8 mouse cellular contexts compared by ENCODE assay signal in genomic region chr11:74926388-74927005, GRCm38 (mm10). TPM values are rescaled to one million over a fixed set of nuclear protein-coding genes. Genes with fewer than 3 reads are reported as not detected.
A peak's percentile ranks its signal among the peaks of the same experiment; 100 is the strongest.
DNase-seq lines count a peak whose midpoint lies in the region; ATAC-seq and TF ChIP-seq lines count a peak whose summit lies in the region.

No protein-coding gene starts in this region.

- no peak for TF ChIP-seq POLR2A in ES-Bruce4 (IDR thresholded peaks at IDR 0.05; ENCODE audit: insufficient read depth, low read length)

- peak overlapping the region; percentile 52 for H3K27ac ChIP-seq in ES-Bruce4 (ENCODE audit: insufficient read depth, low read length)
- H3K27ac ChIP-seq in embryonic facial prominence, embryonic 14.5 days (replicated peaks; ENCODE audit: low read depth, low read length): peak overlapping the region; percentile 98
- peak overlapping the region; percentile 98 for H3K27ac ChIP-seq in limb, embryonic 12.5 days
- peak overlapping the region; percentile 97 for H3K27ac ChIP-seq in midbrain, embryonic 15.5 days

- TF ChIP-seq CTCF in ES-Bruce4 (IDR thresholded peaks at IDR 0.05; ENCODE audit: low read depth, low read length): no peak

- no peaks in the 10 kb centered on the region for H3K4me1 ChIP-seq in ES-Bruce4 (ENCODE audit: control insufficient read depth, insufficient read depth, low read length)
- peaks cover 17% of the 10 kb centered on the region for H3K4me1 ChIP-seq in embryonic facial prominence, embryonic 14.5 days (ENCODE audit: control insufficient read depth, insufficient read depth, low read length)
- H3K4me1 ChIP-seq in limb, embryonic 12.5 days (replicated peaks): peaks cover 18% of the 10 kb centered on the region
- H3K4me1 ChIP-seq in midbrain, embryonic 15.5 days: peaks cover 25% of the 10 kb centered on the region

- no peaks in the 10 kb centered on the region for H3K27me3 ChIP-seq in ES-Bruce4 (ENCODE audit: control insufficient read depth, insufficient read depth, low read length, poor library complexity, severe bottlenecking)
- H3K27me3 ChIP-seq in embryonic facial prominence, embryonic 14.5 days (replicated peaks; ENCODE audit: control insufficient read depth, insufficient read depth, low read length): no peaks in the 10 kb centered on the region
- no peaks in the 10 kb centered on the region for H3K27me3 ChIP-seq in limb, embryonic 12.5 days
- H3K27me3 ChIP-seq in midbrain, embryonic 15.5 days (replicated peaks): no peaks in the 10 kb centered on the region

- H3K4me3 ChIP-seq in ES-Bruce4 (ENCODE audit: low read depth, low read length): peak overlapping the region; percentile 79
- H3K4me3 ChIP-seq in embryonic facial prominence, embryonic 14.5 days (ENCODE audit: low read depth, low read length): peak overlapping the region; percentile 99
- peak overlapping the region; percentile 92 for H3K4me3 ChIP-seq in limb, embryonic 12.5 days (replicated peaks)
- H3K4me3 ChIP-seq in midbrain, embryonic 15.5 days: peak overlapping the region; percentile 76

- H3K9me3 ChIP-seq in ES-Bruce4 (replicated peaks; ENCODE audit: control insufficient read depth, insufficient read depth, low read length, poor library complexity, severe bottlenecking): no peaks in the 10 kb centered on the region
- no peaks in the 10 kb centered on the region for H3K9me3 ChIP-seq in embryonic facial prominence, embryonic 14.5 days (ENCODE audit: control insufficient read depth, low read length)
- no peaks in the 10 kb centered on the region for H3K9me3 ChIP-seq in limb, embryonic 12.5 days
- H3K9me3 ChIP-seq in midbrain, embryonic 15.5 days: no peaks in the 10 kb centered on the region

- peak; percentile 92 for DNase-seq in 416B (ENCODE audit: low read depth)
- peak; percentile 44 for DNase-seq in embryonic facial prominence, embryonic 14.5 days (ENCODE audit: low spot score)
- DNase-seq in heart, postnatal 4 days: peak; percentile 58
- DNase-seq in frontal cortex, postnatal 14 days (ENCODE audit: low spot score in 2 of 2): no peak
- DNase-seq in left cerebral cortex, adult 11 months (ENCODE audit: low spot score): no peak

- TF ChIP-seq EP300 in ES-Bruce4 (IDR thresholded peaks at IDR 0.05; ENCODE audit: insufficient read depth, low read depth, low read length): no peak

- ATAC-seq in embryonic facial prominence, embryonic 14.5 days (ENCODE audit: low read depth): peak; percentile 2; the same call in 1 of the 2 replicates
- no peak for ATAC-seq in limb, embryonic 12.5 days (ENCODE audit: insufficient number of reproducible peaks, insufficient read depth, low FRiP score, low TSS enrichment, low read depth)
- ATAC-seq in midbrain, embryonic 15.5 days (replicated peaks): peak; percentile 24; the same call in 1 of the 2 replicates

- peak overlapping the region; percentile 75 for H3K9ac ChIP-seq in ES-Bruce4 (ENCODE audit: low read depth, poor library complexity, severe bottlenecking)
- H3K9ac ChIP-seq in embryonic facial prominence, embryonic 14.5 days (ENCODE audit: low read depth, low read length): peak overlapping the region; percentile 95
- peak overlapping the region; percentile 90 for H3K9ac ChIP-seq in limb, embryonic 12.5 days (replicated peaks)
- H3K9ac ChIP-seq in midbrain, embryonic 15.5 days: peak overlapping the region; percentile 84

- WGBS in embryonic facial prominence, embryonic 14.5 days: 7% methylated on average over 11 of the region's 11 CpGs
- 7% methylated on average over 11 of the region's 11 CpGs for WGBS in limb, embryonic 12.5 days
- 6% methylated on average over 11 of the region's 11 CpGs for WGBS in midbrain, embryonic 15.5 days

- no peaks in the 10 kb centered on the region for H3K36me3 ChIP-seq in ES-Bruce4 (ENCODE audit: control insufficient read depth, insufficient read depth, low read length, poor library complexity, severe bottlenecking)
- H3K36me3 ChIP-seq in embryonic facial prominence, embryonic 14.5 days (ENCODE audit: control insufficient read depth, insufficient read depth, low read length): peaks cover 15% of the 10 kb centered on the region
- H3K36me3 ChIP-seq in limb, embryonic 12.5 days: peaks cover 20% of the 10 kb centered on the region
- no peaks in the 10 kb centered on the region for H3K36me3 ChIP-seq in midbrain, embryonic 15.5 days (replicated peaks)

- peak overlapping the region; percentile 74 for H3K4me2 ChIP-seq in embryonic facial prominence, embryonic 14.5 days (ENCODE audit: low read depth, low read length)
- H3K4me2 ChIP-seq in limb, embryonic 12.5 days: peak overlapping the region; percentile 71
- peak overlapping the region; percentile 58 for H3K4me2 ChIP-seq in midbrain, embryonic 15.5 days

RNA-seq across cellular contexts. Expression of gene Srr, which starts 0.7 kb away (rescaled TPM):
- polyA plus RNA-seq in ES-Bruce4 (2011; ENCODE audit: insufficient read depth, insufficient read length, low read depth, missing spikeins): 12.7 and 13.6 TPM in 2 replicates
- polyA plus RNA-seq in embryonic facial prominence, embryonic 14.5 days (2014; fragmentation: Nextera tagmentation; extraction: Ambion mirVana): 30.4 and 36.3 TPM in 2 replicates
- total RNA-seq in heart, postnatal 4 days (2021): 10 to 100 TPM; 29.4 to 30.4 TPM
- polyA plus RNA-seq in limb, embryonic 12.5 days (2016; fragmentation: Nextera tagmentation; extraction: Ambion mirVana): 23.7 and 24.5 TPM in 2 replicates
- 38.6 and 40.4 TPM in 2 replicates for polyA plus RNA-seq in midbrain, embryonic 15.5 days (2015; fragmentation: Nextera tagmentation; extraction: Ambion mirVana)

RNA-seq across cellular contexts. Expression of gene Smg6, which starts 0.9 kb away (rescaled TPM):
- polyA plus RNA-seq in ES-Bruce4 (2011; ENCODE audit: insufficient read depth, insufficient read length, low read depth, missing spikeins): 25.3 and 27.0 TPM in 2 replicates
- polyA plus RNA-seq in embryonic facial prominence, embryonic 14.5 days (2014; fragmentation: Nextera tagmentation; extraction: Ambion mirVana): 12.8 and 13.6 TPM in 2 replicates
- total RNA-seq in heart, postnatal 4 days (2021): 10 to 100 TPM; 25.6 to 25.7 TPM
- 22.4 and 22.7 TPM in 2 replicates for polyA plus RNA-seq in limb, embryonic 12.5 days (2016; fragmentation: Nextera tagmentation; extraction: Ambion mirVana)
- polyA plus RNA-seq in midbrain, embryonic 15.5 days (2015; fragmentation: Nextera tagmentation; extraction: Ambion mirVana): 16.0 and 17.1 TPM in 2 replicates

RNA-seq across cellular contexts. Expression of gene Tsr1, which starts 28.6 kb away (rescaled TPM):
- polyA plus RNA-seq in ES-Bruce4 (2011; ENCODE audit: insufficient read depth, insufficient read length, low read depth, missing spikeins): 100 and 105 TPM in 2 replicates
- polyA plus RNA-seq in embryonic facial prominence, embryonic 14.5 days (2014; fragmentation: Nextera tagmentation; extraction: Ambion mirVana): 48.1 and 49.5 TPM in 2 replicates
- total RNA-seq in heart, postnatal 4 days (2021): 10 to 100 TPM; 20.0 to 22.6 TPM
- 45.2 and 46.5 TPM in 2 replicates for polyA plus RNA-seq in limb, embryonic 12.5 days (2016; fragmentation: Nextera tagmentation; extraction: Ambion mirVana)
- 26.3 and 28.6 TPM in 2 replicates for polyA plus RNA-seq in midbrain, embryonic 15.5 days (2015; fragmentation: Nextera tagmentation; extraction: Ambion mirVana)

RNA-seq across cellular contexts. Expression of gene Sgsm2, which starts 29.6 kb away (rescaled TPM):
- 17.4 and 21.2 TPM in 2 replicates for polyA plus RNA-seq in ES-Bruce4 (2011; ENCODE audit: insufficient read depth, insufficient read length, low read depth, missing spikeins)
- polyA plus RNA-seq in embryonic facial prominence, embryonic 14.5 days (2014; fragmentation: Nextera tagmentation; extraction: Ambion mirVana): 4.9 and 6.2 TPM in 2 replicates
- total RNA-seq in heart, postnatal 4 days (2021): 10 to 100 TPM; 14.6 to 14.9 TPM
- polyA plus RNA-seq in limb, embryonic 12.5 days (2016; fragmentation: Nextera tagmentation; extraction: Ambion mirVana): 5.2 and 5.9 TPM in 2 replicates
- 31.2 and 33.9 TPM in 2 replicates for polyA plus RNA-seq in midbrain, embryonic 15.5 days (2015; fragmentation: Nextera tagmentation; extraction: Ambion mirVana)

Comparison
In these comparisons a context has a peak if more than half of its experiments do, and no peak if none do; other contexts are left out.
1. DNase-seq: peak in 416B (single experiment), embryonic facial prominence, embryonic 14.5 days (single experiment) and heart, postnatal 4 days (single experiment); none in frontal cortex, postnatal 14 days (0 of 2) and left cerebral cortex, adult 11 months (single experiment).
2. Peak in every context shown above with its lines, with median percentiles within 50 percentile points of each other: H3K27ac ChIP-seq, H3K4me3 ChIP-seq, H3K9ac ChIP-seq and H3K4me2 ChIP-seq.